Mouse (Mus musculus): Measurements from ENCODE around the gene Rab5if. TPM values are rescaled to one million over a fixed set of nuclear protein-coding genes. Genes with fewer than 3 reads are reported as not detected.

The Rab5if gene
- polyA plus RNA-seq, 1 experiment from 2014 or later: 170 TPM

Other genes starting within 250 kb of the Rab5if start
- 59.1 and 66.4 TPM in 2 replicates for gene Dlgap4, start 249.4 kb upstream of the Rab5if start, polyA plus RNA-seq (2015; fragmentation: Nextera tagmentation; extraction: Ambion mirVana)
- gene Myl9, start 87.7 kb upstream of the Rab5if start, polyA plus RNA-seq (2015; fragmentation: Nextera tagmentation; extraction: Ambion mirVana): 371 and 400 TPM in 2 replicates
- 43.9 and 47.7 TPM in 2 replicates for gene Tgif2, start 23.1 kb upstream of the Rab5if start, polyA plus RNA-seq (2015; fragmentation: Nextera tagmentation; extraction: Ambion mirVana)
- gene 4930518I15Rik, start 5.2 kb upstream of the Rab5if start, polyA plus RNA-seq (2015; fragmentation: Nextera tagmentation; extraction: Ambion mirVana): 7.6 and 9.2 TPM in 2 replicates
- gene Sla2, start 24.1 kb downstream of the Rab5if start, polyA plus RNA-seq (2015; fragmentation: Nextera tagmentation; extraction: Ambion mirVana): 0.63 and 2.0 TPM in 2 replicates
- gene Ndrg3, start 128.9 kb downstream of the Rab5if start, polyA plus RNA-seq (2015; fragmentation: Nextera tagmentation; extraction: Ambion mirVana): 44.6 and 53.4 TPM in 2 replicates
- gene Dsn1, start 144.0 kb downstream of the Rab5if start, polyA plus RNA-seq (2015; fragmentation: Nextera tagmentation; extraction: Ambion mirVana): 38.8 and 40.0 TPM in 2 replicates
- gene Soga1, start 216.1 kb downstream of the Rab5if start, polyA plus RNA-seq (2015; fragmentation: Nextera tagmentation; extraction: Ambion mirVana): 4.0 and 4.1 TPM in 2 replicates
- gene Tldc2, start 223.9 kb downstream of the Rab5if start, polyA plus RNA-seq (2015; fragmentation: Nextera tagmentation; extraction: Ambion mirVana): not detected in 2 replicates